Mouse (Mus musculus): ENCODE measurements around the gene Hnrnpa0.

Hnrnpa0 gene

DNA sequence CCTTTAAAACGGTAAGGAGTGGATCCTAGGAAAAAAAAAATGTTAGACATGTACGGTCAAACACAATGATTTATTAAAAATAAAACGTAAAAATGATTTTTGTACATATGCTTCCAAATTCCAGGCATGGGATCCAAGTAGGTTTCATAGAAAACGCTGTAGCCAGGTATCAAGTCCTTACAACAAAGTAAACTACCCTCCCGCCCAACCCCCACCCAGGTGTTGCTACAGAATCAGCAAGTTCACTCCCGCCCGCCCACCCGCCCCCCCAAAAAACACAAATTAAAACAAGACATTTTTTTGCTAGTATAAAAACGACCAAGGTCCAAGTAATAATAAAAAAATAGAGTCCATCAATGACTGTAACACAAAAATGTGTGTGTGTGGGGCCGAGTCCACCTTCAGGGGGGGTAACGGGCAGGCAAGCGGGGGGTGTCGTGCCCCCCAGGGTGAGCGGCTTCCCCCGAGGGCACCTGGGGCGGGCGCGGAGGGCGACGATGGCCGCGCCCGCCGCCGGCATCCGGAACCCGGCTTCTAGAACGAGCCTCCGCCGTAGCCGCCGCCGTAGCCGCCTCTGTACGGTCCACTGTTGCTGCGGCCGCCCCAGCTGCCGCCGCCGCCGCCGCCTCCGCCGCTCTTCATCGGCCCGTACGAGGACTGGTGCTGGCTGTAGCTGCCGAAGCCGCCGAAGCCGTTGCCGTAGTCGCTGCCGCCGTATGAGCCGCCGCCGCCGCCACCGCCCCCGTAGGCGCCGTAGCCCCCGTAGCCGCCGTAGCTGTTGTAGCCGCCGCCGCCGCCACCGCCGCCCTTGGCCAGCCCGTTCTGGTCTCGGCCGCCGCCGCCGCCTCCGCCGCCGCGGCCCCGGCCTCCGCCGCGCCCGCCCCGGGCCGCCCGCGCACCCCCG, 1.2 kb downstream of the Hnrnpa0 start:
- no peak for DNase-seq (ENCODE audit: low read depth, low spot score)

GRCm38 (mm10) chr13:58126126-58126525, 2.2 kb downstream of the Hnrnpa0 start:
- DNase-seq (ENCODE audit: low read depth, low spot score), result peak; percentile 79

GRCm38 (mm10) chr13:58124989-58125388, 3.4 kb downstream of the Hnrnpa0 start:
- DNase-seq (ENCODE audit: low read depth, low spot score), result no peak

DNA sequence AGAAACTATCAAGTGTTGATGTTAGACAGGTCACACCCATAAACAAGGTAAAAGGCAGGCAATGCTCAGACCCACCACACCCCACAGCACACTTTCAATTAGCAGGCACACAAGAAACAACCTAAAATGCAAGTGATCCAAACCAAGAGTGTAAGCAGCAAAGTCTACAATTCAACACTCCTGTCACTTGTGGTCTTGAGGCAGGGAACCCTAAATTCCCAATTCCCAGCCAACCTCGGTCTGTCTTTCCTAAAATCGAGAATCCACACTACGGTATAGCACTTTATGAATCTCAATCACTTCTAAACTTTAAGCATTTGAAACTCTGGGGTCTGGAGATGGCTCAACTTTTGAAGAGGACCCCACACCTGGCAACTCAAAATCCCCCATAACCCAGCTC, 4.1 kb downstream of the Hnrnpa0 start:
- DNase-seq (ENCODE audit: low read depth, low spot score), result no peak

DNA sequence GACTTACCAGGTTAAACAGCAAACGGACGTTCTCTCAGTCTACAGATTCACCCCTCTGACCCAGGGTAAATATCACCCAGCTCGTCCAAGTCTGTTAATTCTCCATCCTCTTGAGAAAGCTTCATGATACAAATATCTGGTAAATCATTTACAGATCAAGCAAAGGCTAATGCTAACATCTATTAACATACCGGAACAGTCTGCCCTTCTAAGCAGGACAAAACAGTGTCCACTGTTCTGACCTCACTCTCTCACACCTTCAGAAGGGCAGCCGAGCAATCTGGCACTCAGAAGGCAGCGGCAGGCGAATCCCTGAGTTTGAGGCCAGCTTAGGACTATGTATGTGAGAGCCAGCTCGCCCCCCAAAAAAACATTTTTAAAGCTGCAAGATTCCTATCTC, 5.0 kb downstream of the Hnrnpa0 start:
- DNase-seq (ENCODE audit: low read depth, low spot score), result no peak

GRCm38 (mm10) chr13:58122786-58123297, 5.5 kb downstream of the Hnrnpa0 start:
- DNase-seq (ENCODE audit: low read depth, low spot score), result no peak

GRCm38 (mm10) chr13:58117318-58118017, 10.9 kb downstream of the Hnrnpa0 start:
- DNase-seq (ENCODE audit: low read depth, low spot score), result peak; percentile 60

- DNase-seq (ENCODE audit: low read depth, low spot score), result no peak
These were observed 11.6 kb downstream of the Hnrnpa0 start for GRCm38 (mm10) chr13:58116801-58117200.

DNA sequence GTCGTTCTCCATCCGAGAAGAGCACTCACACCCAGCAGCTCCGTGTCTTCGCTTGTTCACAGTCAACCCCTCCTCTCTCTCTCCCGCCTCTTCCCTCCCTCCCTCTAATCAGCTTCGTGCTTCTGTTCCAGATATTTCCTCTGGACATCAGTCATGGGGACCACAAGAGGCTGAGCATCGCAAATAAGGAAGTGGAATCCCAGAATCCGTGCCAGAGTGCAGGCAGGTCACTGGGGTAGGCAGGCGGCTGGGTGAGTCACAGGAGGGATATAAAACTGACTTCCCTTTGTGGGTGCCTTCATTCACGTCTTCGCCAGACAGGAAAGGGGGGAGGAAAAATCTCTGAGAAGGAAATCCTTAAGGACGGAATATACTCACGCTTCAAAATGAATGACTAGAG, 13.1 kb downstream of the Hnrnpa0 start:
- no peak for DNase-seq (ENCODE audit: low read depth, low spot score)

- DNase-seq (ENCODE audit: low read depth, low spot score), result peak; percentile 63
These were observed 15.1 kb downstream of the Hnrnpa0 start, which contains the start of gene Klhl3 for GRCm38 (mm10) chr13:58113061-58113900. TSS of gene Klhl3 (minus strand) at chr13:58113592.

GRCm38 (mm10) chr13:58112601-58113041, 15.7 kb downstream of the Hnrnpa0 start:
- DNase-seq (ENCODE audit: low read depth, low spot score), result no peak

DNA sequence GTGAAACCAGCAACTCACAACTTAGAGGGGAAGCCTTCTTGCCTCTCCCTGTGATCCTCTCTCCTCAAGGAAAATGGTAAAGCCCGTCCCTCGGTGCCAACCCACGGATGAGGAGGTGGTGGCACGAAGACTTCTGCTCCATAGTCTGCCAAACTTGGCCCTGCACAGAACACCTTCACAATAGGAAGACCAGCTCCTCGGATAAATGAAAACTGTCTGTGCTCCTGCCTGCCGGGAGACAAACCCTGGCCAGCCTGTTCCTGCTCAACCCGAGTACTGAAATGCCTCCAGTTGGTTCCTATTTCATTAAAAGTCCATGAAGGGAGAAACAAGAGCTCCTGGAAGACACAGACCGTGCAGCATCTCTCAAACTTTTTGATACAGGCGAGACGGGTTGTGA, 16.2 kb downstream of the Hnrnpa0 start:
- DNase-seq (ENCODE audit: low read depth, low spot score), result no peak

GRCm38 (mm10) chr13:58111306-58111705, 17.1 kb downstream of the Hnrnpa0 start:
- no peak for DNase-seq (ENCODE audit: low read depth, low spot score)

DNA sequence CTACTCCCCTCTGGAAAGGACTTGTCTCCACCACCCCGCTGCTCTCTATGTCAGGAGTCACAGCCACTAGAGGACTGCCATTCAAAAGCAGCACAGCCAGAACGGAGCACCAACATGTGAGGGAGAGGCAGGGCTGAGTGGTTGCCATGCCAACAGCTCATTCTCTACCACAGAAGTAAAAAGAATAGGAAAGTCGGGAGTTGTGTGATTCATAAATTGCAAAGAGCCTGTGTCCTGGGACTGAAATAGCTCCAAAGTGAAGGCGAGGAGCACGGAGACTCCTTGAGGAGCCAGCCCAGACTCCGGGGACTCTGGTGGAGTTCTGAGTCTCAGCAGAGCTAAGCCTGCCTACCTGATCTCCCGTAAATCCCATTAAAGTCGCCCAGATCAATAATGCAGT, 37.7 kb downstream of the Hnrnpa0 start:
- no peak for DNase-seq (ENCODE audit: low read depth, low spot score)

DNA sequence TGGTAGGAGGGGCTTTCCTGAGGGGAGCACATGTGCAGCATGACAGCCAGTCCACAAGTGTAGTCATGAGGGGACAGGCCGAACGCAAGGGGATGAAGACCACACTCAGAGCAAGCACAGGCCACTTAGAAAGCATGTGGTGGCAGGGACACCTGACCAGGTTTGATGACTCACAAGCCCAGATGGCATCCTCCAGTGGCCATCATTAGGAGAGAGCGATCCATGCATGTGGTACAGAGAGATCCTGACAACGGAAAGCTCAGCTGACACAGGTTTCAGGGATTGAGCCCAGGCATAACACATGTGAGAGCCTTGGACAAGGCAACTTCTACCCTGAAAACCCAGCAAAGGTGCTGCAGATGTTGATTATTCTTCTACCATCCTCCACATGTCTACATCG, 44.0 kb downstream of the Hnrnpa0 start:
- no peak for DNase-seq (ENCODE audit: low read depth, low spot score)

- DNase-seq (ENCODE audit: low read depth, low spot score), result no peak
These were observed 44.8 kb downstream of the Hnrnpa0 start for GRCm38 (mm10) chr13:58083521-58083920.

GRCm38 (mm10) chr13:58083048-58083447, 45.3 kb downstream of the Hnrnpa0 start:
- DNase-seq (ENCODE audit: low read depth, low spot score), result no peak

GRCm38 (mm10) chr13:58078361-58078760, 50.0 kb downstream of the Hnrnpa0 start:
- no peak for DNase-seq (ENCODE audit: low read depth, low spot score)
